Mouse (Mus musculus) CH12.LX (cell line): ENCODE measurements around the gene Bscl2. TPM values are rescaled to one million over a fixed set of nuclear protein-coding genes. Genes with fewer than 3 reads are reported as not detected.
"Not testable (repeated sequence)": the region's sequence is repeated elsewhere in the genome, so short reads cannot be mapped to it uniquely, and the experiment has no call there.

Experiments
- DNase-seq: peaks from one replicate; pipeline ENCODE4 v3.0.0-alpha.2; 2013; ENCODE audit errors: extremely low read depth
- H3K27ac ChIP-seq: 2 replicates; pipeline ENCODE4 v1.5.1; 2012; ENCODE audit warnings: low read depth, mild to moderate bottlenecking, control low read depth, moderate library complexity; ENCODE audit not compliant: insufficient read depth
- H3K27me3 ChIP-seq: replicated peaks from 2 replicates; pipeline ENCODE3; 2012; ENCODE audit warnings: inconsistent platforms
- H3K36me3 ChIP-seq, 2 experiments: replicated peaks in 1 of 2; 2 replicates each; pipeline versions ENCODE3 to v1.6.1; 2012; ENCODE audit warnings: inconsistent platforms in 1 of 2, low read length in 1 of 2, mild to moderate bottlenecking in 1 of 2, mixed read lengths in 1 of 2, moderate library complexity in 1 of 2; ENCODE audit not compliant: control insufficient read depth in 1 of 2, insufficient read depth in 1 of 2
- H3K4me1 ChIP-seq, 2 experiments: 2 replicates each; pipeline ENCODE4 v1.6.1; 2012; ENCODE audit warnings: inconsistent platforms in 1 of 2, moderate library complexity in 1 of 2; ENCODE audit not compliant: insufficient read depth in 2 of 2, control insufficient read depth in 1 of 2
- H3K4me2 ChIP-seq: 2 replicates; pipeline ENCODE4 v1.6.1; 2012; ENCODE audit warnings: low read depth, mild to moderate bottlenecking, control low read depth; ENCODE audit not compliant: poor library complexity, insufficient read depth, severe bottlenecking
- H3K4me3 ChIP-seq, 3 experiments: fragments of 150-350 bp in 1 of 3; sonication (generic) in 1 of 3; replicated peaks in 1 of 3; 2 replicates each; pipeline versions ENCODE3 to v1.5.1; 2011 to 2012; ENCODE audit warnings: low read depth in 2 of 3, low read length in 2 of 3, mild to moderate bottlenecking in 2 of 3, moderate library complexity in 2 of 3, control low read depth in 1 of 3, improper control_type of control experiment in 1 of 3, inconsistent platforms in 1 of 3, mixed read lengths in 1 of 3; ENCODE audit not compliant: poor library complexity in 1 of 3
- H3K79me2 ChIP-seq: replicated peaks from 2 replicates; pipeline ENCODE4 v1.6.1; 2012; ENCODE audit warnings: mild to moderate bottlenecking, moderate library complexity; ENCODE audit not compliant: control insufficient read depth, poor library complexity, insufficient read depth, severe bottlenecking; ENCODE audit errors: extremely low read depth
- H3K9ac ChIP-seq: 2 replicates; pipeline ENCODE4 v1.6.1; 2012; ENCODE audit warnings: low read depth, mild to moderate bottlenecking, control low read depth, moderate library complexity; ENCODE audit not compliant: insufficient read depth
- H3K9me3 ChIP-seq: replicated peaks from 2 replicates; pipeline ENCODE3; 2012; ENCODE audit warnings: low read length, inconsistent platforms, mixed read lengths
- CHD2 ChIP-seq: IDR thresholded peaks from 2 replicates; pipeline ENCODE4 v1.6.1; 2011; ENCODE audit warnings: low read length, improper control_type of control experiment
- CTCF ChIP-seq, 2 experiments: IDR thresholded peaks in 1 of 2; conservative IDR thresholded peaks in 1 of 2; 2 replicates each; pipeline ENCODE4 v1.5.1; 2011 to 2012; ENCODE audit warnings: low read depth in 2 of 2, low read length in 2 of 2, improper control_type of control experiment in 1 of 2, inconsistent platforms in 1 of 2, mild to moderate bottlenecking in 1 of 2, moderate library complexity in 1 of 2
- E2F4 ChIP-seq: IDR thresholded peaks from 2 replicates; pipeline ENCODE4 v1.6.1; 2011; ENCODE audit warnings: low read depth, low read length, improper control_type of control experiment; ENCODE audit not compliant: insufficient replicate concordance
- ELF1 ChIP-seq: IDR thresholded peaks from 2 replicates; pipeline ENCODE4 v1.6.1; 2014; ENCODE audit warnings: low read depth, mild to moderate bottlenecking, inconsistent platforms, low read length, improper control_type of control experiment
- JUN ChIP-seq: IDR thresholded peaks from 2 replicates; pipeline ENCODE4 v1.6.1; 2011; ENCODE audit warnings: low read depth, mild to moderate bottlenecking, low read length, improper control_type of control experiment, moderate library complexity; ENCODE audit not compliant: insufficient read depth
- JUND ChIP-seq: conservative IDR thresholded peaks from 2 replicates; pipeline ENCODE4 v1.6.1; 2011; ENCODE audit warnings: low read depth, low read length, improper control_type of control experiment
- KAT2A ChIP-seq: IDR thresholded peaks from 2 replicates; pipeline ENCODE4 v1.6.1; 2012; ENCODE audit warnings: low read length, improper control_type of control experiment, inconsistent platforms; ENCODE audit not compliant: insufficient replicate concordance
- MAFK ChIP-seq: IDR thresholded peaks from 2 replicates; pipeline ENCODE4 v1.6.1; 2011; ENCODE audit warnings: low read length, improper control_type of control experiment; ENCODE audit not compliant: insufficient replicate concordance
- MEF2A ChIP-seq: IDR thresholded peaks from 2 replicates; pipeline ENCODE4 v1.6.1; 2014; ENCODE audit warnings: low read depth, mild to moderate bottlenecking, inconsistent platforms, low read length, improper control_type of control experiment, borderline replicate concordance
- MXI1 ChIP-seq: IDR thresholded peaks from 2 replicates; pipeline ENCODE4 v1.6.1; 2011; ENCODE audit warnings: mild to moderate bottlenecking, low read depth, low read length, improper control_type of control experiment
- MYC ChIP-seq: IDR thresholded peaks from 2 replicates; pipeline ENCODE4 v1.6.1; 2011; ENCODE audit warnings: low read depth, mild to moderate bottlenecking, improper control_type of control experiment, low read length
- NELFE ChIP-seq: IDR thresholded peaks from 2 replicates; pipeline ENCODE4 v1.6.1; 2011; ENCODE audit warnings: low read depth, low read length, improper control_type of control experiment
- PAX5 ChIP-seq: IDR thresholded peaks from 2 replicates; pipeline ENCODE4 v1.6.1; 2012; ENCODE audit warnings: low read length, inconsistent platforms, mixed read lengths
- POLR2A ChIP-seq: IDR thresholded peaks from 2 replicates; pipeline ENCODE4 v1.6.1; 2011; ENCODE audit warnings: low read depth, mild to moderate bottlenecking, improper control_type of control experiment, low read length
- SMC3 ChIP-seq: IDR thresholded peaks from 2 replicates; pipeline ENCODE4 v1.6.1; 2011; ENCODE audit warnings: low read depth, low read length, improper control_type of control experiment
- TBP ChIP-seq: conservative IDR thresholded peaks from 2 replicates; pipeline ENCODE4 v1.6.1; 2011; ENCODE audit warnings: low read depth, low read length, improper control_type of control experiment
- USF1 ChIP-seq: IDR thresholded peaks from 2 replicates; pipeline ENCODE4 v1.6.1; 2014; ENCODE audit warnings: low read depth, mild to moderate bottlenecking, inconsistent platforms, low read length, improper control_type of control experiment
- USF2 ChIP-seq: conservative IDR thresholded peaks from 2 replicates; pipeline ENCODE4 v1.6.1; 2011; ENCODE audit warnings: low read depth, low read length, improper control_type of control experiment
- ZC3H11A ChIP-seq: IDR thresholded peaks from 2 replicates; pipeline ENCODE4 v1.6.1; 2012; ENCODE audit warnings: low read depth, mild to moderate bottlenecking, inconsistent platforms, low read length, improper control_type of control experiment
- ZKSCAN1 ChIP-seq: IDR thresholded peaks from 2 replicates; pipeline ENCODE4 v1.6.1; 2012; ENCODE audit warnings: low read depth, inconsistent platforms, low read length, improper control_type of control experiment, borderline replicate concordance
- ZMIZ1 ChIP-seq: IDR thresholded peaks from 2 replicates; pipeline ENCODE4 v1.6.1; 2012; ENCODE audit warnings: low read depth, mild to moderate bottlenecking, inconsistent platforms, low read length, improper control_type of control experiment
- ZNF384 ChIP-seq: IDR thresholded peaks from 2 replicates; pipeline ENCODE4 v1.6.1; 2012; ENCODE audit warnings: low read depth, low read length, improper control_type of control experiment, inconsistent platforms
- dilution Hi-C: fragments of 300-500 bp; cut with MboI; formaldehyde crosslinking; loops from 2 replicates; pipeline ENCODE4 v1.14.3; 2020; ENCODE audit warnings: low sequenced_read_pairs; ENCODE audit not compliant: extremely low pct_unique_long_range_greater_than_20kb, extremely low pct_ligation_motif_present
- in situ Hi-C: fragments of 300-500 bp; cut with MboI; formaldehyde crosslinking; loops from 3 replicates; pipeline ENCODE4 v1.14.3; 2019; ENCODE audit warnings: low sequenced_read_pairs, low pct_ligation_motif_present, low pct_unique_long_range_greater_than_20kb, mixed read lengths
- polyA plus RNA-seq: library from polyadenylated mRNA; unstranded; fragments of >175 nt; gene quantifications from 2 replicates; pipeline ENCODE4 v1.2.1, GENCODE M21; 2012; ENCODE audit warnings: low read depth; ENCODE audit not compliant: insufficient read length
- total RNA-seq, 2 experiments: library from RNA; depleted of rRNA; stranded (reverse); fragments of 300-350 nt in 1 of 2; fragments of >200 nt in 1 of 2; gene quantifications; 2 replicates each; pipeline ENCODE4 v1.2.3; 2012 to 2014

Bscl2 gene
- total and polyA plus RNA-seq, 3 experiments = 30.9 to 117 (median 51.6) TPM

DNA sequence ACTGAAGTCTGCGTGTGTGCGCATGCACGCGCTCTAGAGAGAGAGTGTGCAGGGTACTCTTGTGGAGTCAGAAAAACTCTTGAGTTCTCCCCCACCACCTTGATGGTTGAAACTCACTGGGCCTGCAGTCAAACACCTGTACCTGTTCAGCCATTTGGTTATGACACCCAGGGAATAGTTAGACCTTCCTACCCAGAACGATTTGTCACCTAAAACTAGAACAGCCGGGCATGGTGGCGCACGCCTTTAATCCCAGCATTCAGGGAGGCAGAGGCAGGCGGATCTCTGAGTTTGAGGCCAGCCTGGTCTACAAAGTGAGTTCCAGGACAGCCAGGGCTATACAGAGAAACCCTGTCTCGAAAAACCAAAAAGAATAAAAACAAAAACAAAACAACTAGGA lies 940 bp upstream of the Bscl2 start:
- H3K9me3 ChIP-seq, H3K27ac ChIP-seq: not testable (repeated sequence)
- TF ChIP-seq ZMIZ1 = 0 out of 2 replicates have a peak, but pooled peaks have one; percentile 0

GRCm38 (mm10) chr19:8838041-8838730 lies 919 bp downstream of the Bscl2 start:
- Histone ChIP-seq H3K4me2 (peak overlapping the region; percentile 96), H3K4me3 (peak overlapping the region; percentile 56 to 65 (median 62)), H3K4me1 (peaks cover 11 to 45% of the 10 kb centered on the region in 2 experiments), H3K36me3 (peaks cover 17 to 53% of the 10 kb centered on the region in 2 experiments), H3K9ac (peak overlapping the region; percentile 75), H3K79me2 (peaks cover 20% of the 10 kb centered on the region), H3K27ac (peak overlapping the region; percentile 92), H3K27me3 (no peaks in the 10 kb centered on the region), H3K9me3 (no peaks in the 10 kb centered on the region)
- TF ChIP-seq ZMIZ1 = no peak
- TF ChIP-seq MXI1 = no peak
- TF ChIP-seq MYC = no peak
- no peak for TF ChIP-seq SMC3
- no peak for TF ChIP-seq NELFE
- no peak for TF ChIP-seq TBP
- no peak for TF ChIP-seq ZC3H11A
- TF ChIP-seq CHD2 = no peak
- TF ChIP-seq USF2 = no peak
- in situ Hi-C loops (loop anchor here (25.0 kb wide), 1 partner anchor 1024 kb away; no protein-coding TSS in a partner anchor), dilution Hi-C loops (no loop called here)
- DNase-seq = no peak

More for the DNA sequence above, 940 bp upstream of the Bscl2 start:
- Histone ChIP-seq H3K36me3 (peaks cover 29 to 53% of the 10 kb centered on the region in 2 experiments), H3K79me2 (peaks cover 19% of the 10 kb centered on the region), H3K4me1 (peaks cover 9 to 42% of the 10 kb centered on the region in 2 experiments)
- H3K4me2 ChIP-seq, dilution Hi-C loops, H3K27me3 ChIP-seq, H3K4me3 ChIP-seq, H3K9ac ChIP-seq, DNase-seq: not testable (repeated sequence)
- in situ Hi-C loops = loop anchor here (25.0 kb wide), 1 partner anchor 1026 kb away; no protein-coding TSS in a partner anchor

DNA sequence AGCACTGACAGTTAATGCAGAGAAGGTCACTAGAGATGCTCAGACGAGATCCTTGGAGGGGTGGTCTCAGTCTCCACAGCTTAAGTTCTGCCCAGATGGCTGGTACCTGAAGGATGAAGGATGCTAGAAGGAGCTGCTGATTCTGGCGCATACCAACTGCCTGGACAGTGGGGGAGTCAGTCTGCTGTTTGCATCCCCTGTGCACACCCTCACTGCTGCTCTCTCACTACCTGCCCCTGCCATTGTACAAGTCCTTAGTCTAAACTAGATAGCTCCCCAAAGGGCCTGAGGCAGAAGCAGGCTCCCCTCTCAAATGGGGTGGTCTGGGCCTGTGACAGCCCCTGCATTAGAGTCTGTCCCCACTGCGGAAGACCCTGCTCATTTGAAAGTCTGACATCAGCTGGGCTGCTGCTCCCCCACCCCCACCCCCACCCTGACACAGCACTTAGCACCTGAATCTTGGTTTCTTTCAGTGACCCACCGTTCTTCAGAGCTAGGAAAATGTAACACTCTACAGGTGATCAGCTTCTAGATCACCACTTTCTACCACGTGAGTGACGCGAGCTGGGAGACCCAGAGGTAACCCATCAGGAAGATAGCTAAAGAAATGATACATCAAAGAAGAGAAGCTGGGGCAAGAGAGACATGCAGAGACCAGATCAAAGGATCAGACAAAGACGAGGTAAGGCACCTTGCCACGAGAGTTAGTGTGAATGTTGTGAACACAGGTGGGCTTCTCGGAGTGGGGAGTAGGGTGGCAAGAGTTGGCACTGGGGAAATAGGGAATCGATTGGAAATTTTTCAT lies 2.0 kb downstream of the Bscl2 start, which contains the start of gene Gng3:
Gng3 (minus strand) TSS at position 92 of the 805 bp plus-strand sequence.
- no peaks in the 10 kb centered on the region for H3K9me3 ChIP-seq
- in situ Hi-C loops = loop anchor here (25.0 kb wide), 1 partner anchor 1023 kb away; no protein-coding TSS in a partner anchor
- H3K4me3 ChIP-seq = peak within 1 kb of the TSS; percentile 56 to 81 (median 65)
- peaks cover 20% of the 10 kb centered on the region for H3K79me2 ChIP-seq
- DNase-seq = peak; percentile 64
- no peaks in the 10 kb centered on the region for H3K27me3 ChIP-seq
- H3K4me1 ChIP-seq = peaks cover 11 to 45% of the 10 kb centered on the region in 2 experiments
- H3K27ac ChIP-seq = peak within 1 kb of the TSS; percentile 92
- dilution Hi-C loops = no loop called here
- peaks cover 15 to 51% of the 10 kb centered on the region in 2 experiments for H3K36me3 ChIP-seq
- H3K4me2 ChIP-seq = peak within 1 kb of the TSS; percentile 96
- H3K9ac ChIP-seq = peak within 1 kb of the TSS; percentile 75
- TF ChIP-seq ZKSCAN1 (no peak), E2F4 (no peak), POLR2A (peak; percentile 38; the same call in 1 of the 2 replicates), CTCF (conservative IDR thresholded peaks at IDR 0.05 in 1 of 2, IDR thresholded peaks at IDR 0.05 in 1 of 2; ENCODE audit: low read depth in 2 of 2, low read length in 2 of 2) (no peak), USF1 (no peak), JUND (no peak), JUN (no peak), MAFK (no peak), MXI1 (peak; percentile 48; the same call in 1 of the 2 replicates), ELF1 (peak; percentile 76), TBP (0 out of 2 replicates have a peak, but pooled peaks have one; percentile 56), ZNF384 (no peak), MEF2A (peak; percentile 44; the same call in 1 of the 2 replicates), PAX5 (no peak), SMC3 (no peak), MYC (peak; percentile 40; the same call in 1 of the 2 replicates), KAT2A (no peak)
